Mouse (Mus musculus) layer of hippocampus, postnatal 10 days (tissue): ENCODE measurements at regions not wholly inside any gene's neighbourhood (a gene's known extent, or its start where the extent isn't known, plus 50 kb on each side); places are given as distances from the start of the nearest gene placed in this dataset.

Experiments used
- DNase-seq, 2 experiments: peaks; one replicate each; pipeline ENCODE4 v3.0.0; 2021; ENCODE audit warnings: low spot score in 2 of 2

DNA sequence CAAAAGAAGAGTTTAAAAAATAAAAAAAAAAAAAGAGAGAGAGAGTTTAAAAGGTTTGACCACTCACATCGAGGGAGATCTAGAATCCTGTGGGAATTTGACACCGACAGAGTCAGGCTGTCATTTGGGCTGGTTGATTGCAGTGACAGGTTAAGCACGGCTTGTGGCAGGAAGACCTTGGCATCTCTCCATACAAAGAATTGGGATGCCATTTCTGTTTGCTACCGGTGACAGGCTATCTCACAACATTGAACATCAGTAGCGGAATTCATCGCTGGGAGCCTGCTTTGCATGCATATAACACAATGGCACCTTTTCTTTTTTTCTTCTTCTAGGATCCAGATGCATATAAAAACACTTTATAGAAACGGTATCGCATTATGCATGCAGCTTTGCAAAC is 53.7 kb upstream of the Gm26657 start:
- no peak for DNase-seq

GRCm38 (mm10) chr4:56685696-56686095 is 54.2 kb upstream of the Gm26657 start:
- no peak for DNase-seq

DNA sequence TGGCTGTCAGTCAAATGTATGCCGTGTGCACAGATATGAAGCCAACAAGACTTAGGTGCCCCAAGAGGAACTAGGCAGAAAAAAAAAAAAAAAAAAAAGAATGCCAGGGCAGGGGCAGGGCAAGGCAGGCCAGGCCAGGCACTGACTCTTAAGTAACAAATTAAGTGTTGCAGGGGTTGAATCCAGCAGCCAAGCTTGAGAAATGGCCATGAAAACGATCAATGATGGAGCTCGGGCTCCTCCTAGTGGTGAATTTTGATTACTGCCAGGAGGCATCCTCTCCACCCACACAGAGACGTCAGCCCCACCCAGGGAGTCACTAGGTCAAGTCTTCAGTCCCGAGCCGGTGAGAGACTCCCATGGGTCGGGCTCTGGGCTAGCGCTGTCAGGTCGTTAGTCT is 54.7 kb upstream of the Gm26657 start:
- DNase-seq, result peak; percentile 88 to 89

GRCm38 (mm10) chr4:56684031-56684430 is 55.8 kb upstream of the Gm26657 start:
- no peak for DNase-seq

- DNase-seq, result no peak
Measured at GRCm38 (mm10) chr4:56681121-56681520, 58.7 kb upstream of the Gm26657 start.

DNA sequence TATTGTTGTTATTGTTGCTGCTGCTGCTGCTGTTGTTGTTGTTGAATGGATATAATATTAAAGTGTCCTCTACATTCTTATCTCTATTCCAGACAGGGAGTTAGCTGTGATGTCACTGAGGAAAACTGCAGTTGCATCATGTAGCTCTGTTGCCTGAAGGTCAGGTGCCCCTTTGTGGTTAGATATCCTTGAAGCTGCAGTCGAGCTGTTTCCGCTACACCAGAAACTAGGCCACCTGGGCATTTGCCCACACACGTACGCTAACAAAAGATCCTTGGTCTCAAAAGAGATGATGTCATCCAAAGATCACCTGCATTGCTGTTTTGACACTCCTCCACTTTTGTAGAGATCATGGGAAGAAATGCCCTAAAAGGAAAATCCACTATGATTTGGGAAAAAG is 66.0 kb upstream of the Gm26657 start:
- no peak for DNase-seq

- DNase-seq, result no peak
Measured at GRCm38 (mm10) chr4:56664921-56665320, 74.9 kb upstream of the Gm26657 start.

DNA sequence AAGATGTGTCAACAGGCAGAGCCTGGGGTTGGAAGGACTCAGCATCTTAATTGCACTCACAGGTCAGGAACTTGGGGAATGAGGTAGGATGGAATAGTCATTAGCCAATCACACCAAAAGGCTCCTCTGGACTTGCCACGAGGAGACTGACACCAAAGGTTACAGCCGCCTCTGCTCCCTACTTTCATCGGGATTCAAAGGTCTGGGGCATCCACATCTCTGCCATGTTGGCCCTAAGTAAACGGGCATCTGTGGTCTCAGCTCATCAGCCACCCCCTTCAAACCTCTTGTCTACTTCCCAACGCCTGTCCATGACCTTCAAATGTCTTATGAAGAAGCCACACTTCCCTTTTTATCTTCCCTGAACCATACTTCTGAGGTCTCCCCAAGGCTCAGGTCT is 78.1 kb upstream of the Gm26657 start:
- no peak for DNase-seq

DNA sequence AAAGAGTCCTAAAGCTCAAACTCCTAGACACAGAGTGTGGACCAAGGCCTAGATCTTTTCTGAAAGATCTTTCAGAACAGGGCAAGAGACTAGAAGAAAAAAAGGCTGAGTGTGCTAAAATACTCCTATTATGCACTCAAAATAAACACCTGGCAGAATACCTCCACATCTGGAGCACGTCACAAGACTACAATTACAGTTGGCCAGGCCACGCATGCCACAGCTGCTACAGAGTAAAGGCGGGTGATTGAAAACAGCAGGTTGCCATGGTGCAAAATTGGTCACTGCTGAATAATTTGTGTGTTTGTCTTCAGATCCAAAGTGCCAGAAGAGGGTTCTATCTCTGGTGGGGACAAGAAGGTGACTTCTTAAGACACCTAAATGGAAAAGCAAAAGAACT is 82.8 kb upstream of the Gm26657 start:
- DNase-seq, result no peak

DNA sequence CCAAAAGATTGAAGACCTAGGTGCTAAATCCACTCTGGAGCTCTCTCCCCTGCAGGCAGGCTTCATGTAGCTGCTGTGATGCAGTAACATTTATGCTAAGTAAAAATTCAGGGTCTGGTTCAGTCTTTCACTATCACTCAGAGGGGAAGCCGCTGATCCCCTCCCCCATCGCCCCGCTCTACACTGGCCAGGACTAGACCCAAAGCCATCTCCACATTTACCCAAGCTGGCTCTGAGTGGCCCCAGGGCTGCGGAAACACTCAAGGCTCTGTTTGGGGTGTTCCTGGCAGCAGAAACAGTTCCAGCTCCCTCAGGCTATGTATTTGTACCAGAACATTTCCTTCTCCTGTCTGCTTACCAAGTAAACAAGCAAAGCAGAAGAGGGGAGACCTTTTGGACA is 85.5 kb upstream of the Gm26657 start:
- peak; percentile 43 to 45 for DNase-seq

DNA sequence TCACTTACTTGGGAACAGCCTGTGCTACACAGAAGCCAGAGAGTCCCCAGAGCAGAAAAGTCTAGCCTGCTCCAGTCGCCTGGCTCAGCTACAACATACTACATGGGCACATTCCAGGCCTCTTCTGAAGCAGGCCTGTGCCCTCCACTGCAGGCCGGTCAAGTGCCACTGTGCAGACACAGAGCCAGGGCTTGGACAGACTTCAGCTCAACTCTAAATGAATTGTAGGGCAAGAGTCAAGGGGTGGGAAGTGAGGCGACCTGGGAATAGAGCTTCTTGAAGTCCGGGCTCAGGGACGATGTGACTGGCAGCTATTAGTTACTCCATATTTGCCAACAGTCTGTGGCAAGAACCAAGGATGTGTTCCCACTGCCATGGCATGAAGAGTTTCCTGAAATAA is 87.1 kb upstream of the Gm26657 start:
- DNase-seq, result no peak

DNA sequence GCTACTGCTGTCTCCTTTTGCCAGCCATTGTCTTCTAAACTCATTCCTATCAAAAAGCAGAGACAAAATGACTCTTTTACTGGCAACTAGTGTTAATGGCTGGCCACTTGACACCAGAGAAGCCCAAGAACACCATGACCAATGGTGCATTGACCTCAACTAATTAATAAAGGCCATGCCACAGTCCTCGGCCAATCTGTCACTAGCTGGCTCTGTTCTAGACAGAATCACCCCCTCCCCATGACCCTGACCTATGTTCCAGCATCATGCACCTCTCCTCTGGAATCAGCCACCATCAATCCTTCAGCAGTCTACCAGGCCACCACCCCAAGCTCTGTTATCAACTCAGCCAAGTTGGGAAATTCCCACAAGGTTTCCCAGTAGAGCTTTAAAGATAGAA is 90.1 kb upstream of the Gm26657 start:
- DNase-seq, result no peak

- peak; percentile 22 to 31 for DNase-seq
Measured at GRCm38 (mm10) chr4:56643999-56644962, 95.6 kb upstream of the Gm26657 start.

- DNase-seq, result no peak
Measured at GRCm38 (mm10) chr4:56643491-56643890, 96.4 kb upstream of the Gm26657 start.

GRCm38 (mm10) chr4:56639709-56640108 is 100.2 kb upstream of the Gm26657 start:
- DNase-seq, result no peak

GRCm38 (mm10) chr4:56638704-56639478 is 101.0 kb upstream of the Gm26657 start:
- no peak for DNase-seq

- no peak for DNase-seq
Measured at GRCm38 (mm10) chr4:56636265-56636664, 103.6 kb upstream of the Gm26657 start.

DNA sequence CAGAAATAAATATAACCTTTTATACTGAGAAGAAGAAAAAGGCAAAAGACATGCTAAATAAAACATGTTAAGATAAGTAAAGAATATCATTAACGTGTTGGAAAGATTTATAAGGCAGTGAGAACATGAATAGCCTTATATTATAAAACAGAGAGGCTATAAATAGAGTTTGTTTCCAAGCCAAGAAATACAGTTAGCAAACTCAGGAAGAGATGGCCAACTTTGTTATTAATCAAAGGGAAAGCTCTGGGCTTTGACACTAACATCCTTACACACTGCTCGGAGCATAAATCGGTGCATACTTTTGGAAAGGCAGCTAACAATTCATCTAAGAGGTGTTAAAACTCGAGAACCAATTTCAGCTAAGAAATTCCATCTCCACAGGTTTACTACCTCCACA is 106.3 kb upstream of the Gm26657 start:
- no peak for DNase-seq

DNA sequence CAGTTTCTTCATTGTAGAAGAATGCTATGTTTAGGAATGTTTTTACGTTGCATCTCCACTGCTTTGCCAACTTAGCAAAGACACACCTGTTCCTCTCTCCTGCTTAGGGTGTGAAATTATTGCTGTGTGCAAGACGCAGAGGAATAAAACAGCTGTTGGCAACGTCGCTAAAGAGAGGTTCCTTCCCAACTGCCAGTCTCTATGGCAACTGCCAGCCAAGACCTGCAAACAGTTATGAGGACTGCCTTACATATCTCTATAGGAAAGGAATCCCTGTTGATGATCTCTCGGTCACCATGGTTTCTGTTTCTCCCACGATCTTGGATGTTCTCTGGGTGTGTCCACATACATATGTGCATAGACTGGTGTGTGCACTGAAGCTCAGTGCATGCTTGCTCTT is 109.6 kb upstream of the Gm26657 start:
- DNase-seq, result no peak

GRCm38 (mm10) chr4:56627206-56627605 is 112.7 kb upstream of the Gm26657 start:
- DNase-seq, result no peak

DNA sequence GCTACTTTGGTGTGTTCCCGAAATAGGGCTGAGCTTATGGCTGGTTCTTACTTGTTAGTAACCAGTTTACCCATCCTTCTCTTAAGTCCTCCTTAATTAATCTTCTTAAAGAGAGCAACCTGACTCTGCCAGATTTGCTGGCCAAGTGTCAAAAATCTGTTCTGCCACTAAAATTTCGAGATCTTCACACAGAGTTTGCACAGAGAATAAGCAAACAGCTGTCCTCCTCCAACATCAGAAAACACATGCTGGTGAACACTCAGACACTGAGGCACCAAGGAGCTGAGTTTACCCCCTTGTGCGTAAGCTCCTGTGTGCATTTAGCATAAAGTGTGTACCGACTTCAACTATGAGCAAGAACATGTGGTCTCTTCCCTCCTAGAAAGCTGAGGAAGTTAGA is 118.1 kb upstream of the Gm26657 start:
- DNase-seq, result no peak

GRCm38 (mm10) chr4:56621356-56621755 is 118.5 kb upstream of the Gm26657 start:
- DNase-seq, result no peak
